Mouse (Mus musculus) thymus, adult 2 months (tissue): ENCODE measurements around the gene P2ry6.

Experiments
- CTCF ChIP-seq: fragments of 200-500 bp; IDR thresholded peaks from 2 replicates; pipeline ENCODE4 v1.5.1; 2012; ENCODE audit warnings: mild to moderate bottlenecking, control low read depth, low read length, moderate library complexity, borderline replicate concordance; ENCODE audit not compliant: control insufficient read depth, poor library complexity, insufficient read depth; ENCODE audit errors: extremely low read depth
- POLR2A ChIP-seq: fragments of 200-500 bp; IDR thresholded peaks from 2 replicates; pipeline ENCODE4 v1.6.1; 2012; ENCODE audit warnings: mild to moderate bottlenecking, low read length, control low read depth, moderate library complexity; ENCODE audit not compliant: control insufficient read depth, poor library complexity, insufficient read depth; ENCODE audit errors: extremely low read depth

- TF ChIP-seq POLR2A (no peak), CTCF (no peak)
Measured at GRCm38 (mm10) chr7:100911246-100911770, 63.1 kb downstream of the P2ry6 start.
